Mouse (Mus musculus): ENCODE results near the gene Adra2b.

- TF ChIP-seq POLR2A (IDR thresholded peaks at IDR 0.05; ENCODE audit: borderline replicate concordance, extremely low read depth, insufficient read depth, insufficient read length, poor library complexity, severe bottlenecking), result no peak
- TF ChIP-seq CTCF (IDR thresholded peaks at IDR 0.05; ENCODE audit: borderline replicate concordance, extremely low read depth, insufficient read depth, insufficient read length), result no peak
Measured at GRCm38 (mm10) chr2:127369703-127370376, 6.8 kb downstream of the Adra2b start.
